Mouse (Mus musculus) intestine, embryonic 14.5 days (tissue): ENCODE measurements around the gene Tnfrsf1b. TPM values are rescaled to one million over a fixed set of nuclear protein-coding genes. Genes with fewer than 3 reads are reported as not detected.

Experiments
- ATAC-seq: fragments of 200-750 bp; cut with Nextera tagmentation; replicated peaks from 2 replicates; pipeline ENCODE4 v1.8.0; 2017; ENCODE audit warnings: low read depth, moderate number of reproducible peaks, moderate TSS enrichment, moderate library complexity; ENCODE audit not compliant: low FRiP score, low TSS enrichment
- DNase-seq: peaks from one replicate; pipeline ENCODE4 v3.0.0-alpha.2; 2018; ENCODE audit warnings: low spot score
- H3K27ac ChIP-seq: fragments of 300-500 bp; sonication (generic); 2 replicates; pipeline ENCODE4 v1.5.1; 2014; ENCODE audit warnings: low read depth, mild to moderate bottlenecking, control low read depth
- H3K27me3 ChIP-seq: fragments of 300-500 bp; sonication (generic); replicated peaks from 2 replicates; pipeline ENCODE4 v1.6.1; 2014; ENCODE audit warnings: low read length, control low read depth; ENCODE audit not compliant: control insufficient read depth, insufficient read depth
- H3K36me3 ChIP-seq: fragments of 300-500 bp; sonication (generic); 2 replicates; pipeline ENCODE4 v1.6.1; 2014; ENCODE audit warnings: low read length, control low read depth; ENCODE audit not compliant: control insufficient read depth, insufficient read depth
- H3K4me1 ChIP-seq: fragments of 300-500 bp; sonication (generic); replicated peaks from 2 replicates; pipeline ENCODE4 v1.6.1; 2014; ENCODE audit warnings: low read length, control low read depth, mixed read lengths; ENCODE audit not compliant: control insufficient read depth, insufficient read depth
- H3K4me2 ChIP-seq: fragments of 300-500 bp; sonication (generic); 2 replicates; pipeline ENCODE4 v1.6.1; 2014; ENCODE audit warnings: low read length
- H3K4me3 ChIP-seq: fragments of 300-500 bp; sonication (generic); 2 replicates; pipeline ENCODE4 v1.5.1; 2014; ENCODE audit warnings: low read depth, low read length, control low read depth, mixed read lengths
- H3K9ac ChIP-seq: fragments of 300-500 bp; sonication (generic); 2 replicates; pipeline ENCODE4 v1.6.1; 2014; ENCODE audit warnings: mild to moderate bottlenecking, low read length
- H3K9me3 ChIP-seq: fragments of 300-500 bp; sonication (generic); 2 replicates; pipeline ENCODE4 v1.6.1; 2016; ENCODE audit warnings: low read length, control low read depth; ENCODE audit not compliant: control insufficient read depth
- WGBS: fragments of 180-500 bp; shearing (Covaris S2); extraction: QIAGEN DNeasy Blood & Tissue Kit; methylation state at CpG from one replicate; pipeline ENCODE4 v1.1.7; 2014; 5-methylcytosine and 5-hydroxymethylcytosine counted together
- polyA plus RNA-seq: library from polyadenylated mRNA; unstranded; fragments of >200 nt; fragmentation: Nextera tagmentation; extraction: Ambion mirVana; gene quantifications from 2 replicates; pipeline ENCODE4 v1.2.1, GENCODE M21; 2014

Tnfrsf1b gene
- polyA plus RNA-seq, 1 experiment from 2014 or later, result 5.7 TPM

- no peak overlapping the region for H3K4me3 ChIP-seq
- H3K36me3 ChIP-seq, result no peaks in the 10 kb centered on the region
- no peaks in the 10 kb centered on the region for H3K4me1 ChIP-seq
- no peak overlapping the region for H3K9ac ChIP-seq
- DNase-seq, result no peak
- no peak overlapping the region for H3K27ac ChIP-seq
- no peak for ATAC-seq
- H3K27me3 ChIP-seq, result no peaks in the 10 kb centered on the region
- 85% methylated on average over 5 of the region's 5 CpGs for WGBS
- no peaks in the 10 kb centered on the region for H3K9me3 ChIP-seq
- no peak overlapping the region for H3K4me2 ChIP-seq
Observed at GRCm38 (mm10) chr4:145231732-145232131, 14.9 kb downstream of the Tnfrsf1b start.

GRCm38 (mm10) chr4:145230647-145231046 lies 16.0 kb downstream of the Tnfrsf1b start:
- Histone ChIP-seq H3K4me1 (no peaks in the 10 kb centered on the region), H3K36me3 (no peaks in the 10 kb centered on the region), H3K4me3 (no peak overlapping the region), H3K4me2 (no peak overlapping the region), H3K9me3 (no peaks in the 10 kb centered on the region), H3K27ac (no peak overlapping the region), H3K9ac (no peak overlapping the region), H3K27me3 (no peaks in the 10 kb centered on the region)
- DNase-seq, result no peak
- ATAC-seq, result no peak
- 75% methylated on average over 2 of the region's 2 CpGs for WGBS

GRCm38 (mm10) chr4:145229524-145230163 lies 17.0 kb downstream of the Tnfrsf1b start:
- no peaks in the 10 kb centered on the region for H3K9me3 ChIP-seq
- H3K27me3 ChIP-seq, result no peaks in the 10 kb centered on the region
- ATAC-seq (no peak), DNase-seq (no peak)
- no peak overlapping the region for H3K9ac ChIP-seq
- no peak overlapping the region for H3K4me3 ChIP-seq
- H3K36me3 ChIP-seq, result no peaks in the 10 kb centered on the region
- H3K27ac ChIP-seq, result no peak overlapping the region
- 89% methylated on average over 5 of the region's 5 CpGs for WGBS
- no peak overlapping the region for H3K4me2 ChIP-seq
- no peaks in the 10 kb centered on the region for H3K4me1 ChIP-seq

- H3K9me3 ChIP-seq, result no peaks in the 10 kb centered on the region
- no peak for ATAC-seq
- H3K36me3 ChIP-seq, result no peaks in the 10 kb centered on the region
- no peak overlapping the region for H3K9ac ChIP-seq
- H3K27me3 ChIP-seq, result no peaks in the 10 kb centered on the region
- 78% methylated on average over 6 of the region's 6 CpGs for WGBS
- H3K4me1 ChIP-seq, result no peaks in the 10 kb centered on the region
- H3K4me2 ChIP-seq, result no peak overlapping the region
- no peak overlapping the region for H3K27ac ChIP-seq
- DNase-seq, result no peak
- no peak overlapping the region for H3K4me3 ChIP-seq
Observed at GRCm38 (mm10) chr4:145229051-145229450, 17.6 kb downstream of the Tnfrsf1b start.

- Histone ChIP-seq H3K36me3 (no peaks in the 10 kb centered on the region), H3K27me3 (no peaks in the 10 kb centered on the region), H3K9ac (no peak overlapping the region)
Observed at GRCm38 (mm10) chr4:145224613-145225012, 22.1 kb downstream of the Tnfrsf1b start.

GRCm38 (mm10) chr4:145222064-145222463 lies 24.6 kb downstream of the Tnfrsf1b start:
- Histone ChIP-seq H3K27ac (no peak overlapping the region), H3K27me3 (no peaks in the 10 kb centered on the region), H3K4me3 (no peak overlapping the region), H3K36me3 (no peaks in the 10 kb centered on the region), H3K9ac (no peak overlapping the region), H3K9me3 (no peaks in the 10 kb centered on the region), H3K4me2 (no peak overlapping the region), H3K4me1 (no peaks in the 10 kb centered on the region)
- WGBS, result 75% methylated on average over 8 of the region's 8 CpGs
- ATAC-seq (no peak), DNase-seq (no peak)

More at GRCm38 (mm10) chr4:145224613-145225012, 22.1 kb downstream of the Tnfrsf1b start:
- no peak overlapping the region for H3K4me3 ChIP-seq
- ATAC-seq (no peak), DNase-seq (no peak)
- H3K9me3 ChIP-seq, result no peaks in the 10 kb centered on the region
- no peaks in the 10 kb centered on the region for H3K4me1 ChIP-seq
- H3K4me2 ChIP-seq, result no peak overlapping the region
- WGBS, result 87% methylated on average over 4 of the region's 4 CpGs
- no peak overlapping the region for H3K27ac ChIP-seq

- Histone ChIP-seq H3K9ac (no peak overlapping the region), H3K36me3 (no peaks in the 10 kb centered on the region), H3K4me3 (no peak overlapping the region), H3K27me3 (no peaks in the 10 kb centered on the region), H3K4me1 (no peaks in the 10 kb centered on the region), H3K4me2 (no peak overlapping the region), H3K9me3 (no peaks in the 10 kb centered on the region), H3K27ac (no peak overlapping the region)
- ATAC-seq (no peak), DNase-seq (no peak)
- WGBS, result 57% methylated on average over 2 of the region's 2 CpGs
Observed at GRCm38 (mm10) chr4:145221379-145221778, 25.3 kb downstream of the Tnfrsf1b start.

GRCm38 (mm10) chr4:145220001-145220400 lies 26.7 kb downstream of the Tnfrsf1b start:
- 83% methylated on average over 1 of the region's 1 CpGs for WGBS
- H3K4me3 ChIP-seq, result no peak overlapping the region

GRCm38 (mm10) chr4:145219240-145219985 lies 27.3 kb downstream of the Tnfrsf1b start:
- Histone ChIP-seq H3K9me3 (no peaks in the 10 kb centered on the region), H3K4me1 (no peaks in the 10 kb centered on the region), H3K36me3 (no peaks in the 10 kb centered on the region), H3K4me3 (no peak overlapping the region), H3K27me3 (no peaks in the 10 kb centered on the region), H3K9ac (no peak overlapping the region), H3K27ac (no peak overlapping the region), H3K4me2 (no peak overlapping the region)
- DNase-seq, result no peak
- WGBS, result 66% methylated on average over 15 of the region's 15 CpGs
- ATAC-seq, result no peak

More at GRCm38 (mm10) chr4:145220001-145220400, 26.7 kb downstream of the Tnfrsf1b start:
- H3K9ac ChIP-seq, result no peak overlapping the region
- no peak overlapping the region for H3K27ac ChIP-seq
- DNase-seq (no peak), ATAC-seq (no peak)
- H3K4me1 ChIP-seq, result no peaks in the 10 kb centered on the region
- H3K9me3 ChIP-seq, result no peaks in the 10 kb centered on the region
- H3K27me3 ChIP-seq, result no peaks in the 10 kb centered on the region
- H3K36me3 ChIP-seq, result no peaks in the 10 kb centered on the region
- H3K4me2 ChIP-seq, result no peak overlapping the region
